Mouse (Mus musculus): ENCODE results near the gene Phf21a.

Gene Phf21a

GRCm38 (mm10) chr2:92240299-92240698 is 147.4 kb downstream of the Phf21a start:
- DNase-seq: no peak

GRCm38 (mm10) chr2:92240816-92241215 is 147.9 kb downstream of the Phf21a start:
- no peak for DNase-seq

GRCm38 (mm10) chr2:92241317-92241716 is 148.4 kb downstream of the Phf21a start:
- no peak for DNase-seq

- no peak for DNase-seq
Measured at GRCm38 (mm10) chr2:92246112-92246511, 153.2 kb downstream of the Phf21a start.

- DNase-seq: no peak
Measured at GRCm38 (mm10) chr2:92247711-92248110, 154.8 kb downstream of the Phf21a start.

- no peak for DNase-seq
Measured at GRCm38 (mm10) chr2:92250472-92250871, 157.6 kb downstream of the Phf21a start.

- no peak for DNase-seq
Measured at GRCm38 (mm10) chr2:92253777-92254176, 160.9 kb downstream of the Phf21a start.

GRCm38 (mm10) chr2:92256141-92256540 is 163.2 kb downstream of the Phf21a start:
- no peak for DNase-seq

GRCm38 (mm10) chr2:92257372-92257956 is 164.5 kb downstream of the Phf21a start:
- DNase-seq: no peak

- no peak for DNase-seq
Measured at GRCm38 (mm10) chr2:92259924-92260323, 167.0 kb downstream of the Phf21a start.

- no peak for DNase-seq
Measured at GRCm38 (mm10) chr2:92266100-92266617, 173.2 kb downstream of the Phf21a start.

GRCm38 (mm10) chr2:92269227-92269626 is 176.3 kb downstream of the Phf21a start:
- DNase-seq: no peak

GRCm38 (mm10) chr2:92272510-92272909 is 179.6 kb downstream of the Phf21a start:
- DNase-seq: no peak

GRCm38 (mm10) chr2:92273101-92273801 is 180.3 kb downstream of the Phf21a start:
- no peak for DNase-seq

GRCm38 (mm10) chr2:92273802-92274183 is 180.9 kb downstream of the Phf21a start:
- DNase-seq: no peak

GRCm38 (mm10) chr2:92277787-92278186 is 184.9 kb downstream of the Phf21a start:
- DNase-seq: no peak

- no peak for DNase-seq
Measured at GRCm38 (mm10) chr2:92278663-92279062, 185.7 kb downstream of the Phf21a start.

GRCm38 (mm10) chr2:92279398-92279797 is 186.5 kb downstream of the Phf21a start:
- DNase-seq: no peak

GRCm38 (mm10) chr2:92285597-92285996 is 192.7 kb downstream of the Phf21a start:
- DNase-seq: no peak

GRCm38 (mm10) chr2:92289335-92289734 is 196.4 kb downstream of the Phf21a start:
- peak; percentile 9 to 26 for DNase-seq

GRCm38 (mm10) chr2:92291526-92291925 is 198.6 kb downstream of the Phf21a start:
- no peak for DNase-seq

GRCm38 (mm10) chr2:92296402-92296801 is 203.5 kb downstream of the Phf21a start:
- peak; percentile 69 to 83 for DNase-seq

GRCm38 (mm10) chr2:92299896-92300295 is 207.0 kb downstream of the Phf21a start:
- DNase-seq: no peak

GRCm38 (mm10) chr2:92301849-92302607 is 209.1 kb downstream of the Phf21a start:
- DNase-seq: no peak

Data from lung, postnatal 4 days (tissue).